ENCODE assay signal across 14 mouse cellular contexts in the genomic region with DNA sequence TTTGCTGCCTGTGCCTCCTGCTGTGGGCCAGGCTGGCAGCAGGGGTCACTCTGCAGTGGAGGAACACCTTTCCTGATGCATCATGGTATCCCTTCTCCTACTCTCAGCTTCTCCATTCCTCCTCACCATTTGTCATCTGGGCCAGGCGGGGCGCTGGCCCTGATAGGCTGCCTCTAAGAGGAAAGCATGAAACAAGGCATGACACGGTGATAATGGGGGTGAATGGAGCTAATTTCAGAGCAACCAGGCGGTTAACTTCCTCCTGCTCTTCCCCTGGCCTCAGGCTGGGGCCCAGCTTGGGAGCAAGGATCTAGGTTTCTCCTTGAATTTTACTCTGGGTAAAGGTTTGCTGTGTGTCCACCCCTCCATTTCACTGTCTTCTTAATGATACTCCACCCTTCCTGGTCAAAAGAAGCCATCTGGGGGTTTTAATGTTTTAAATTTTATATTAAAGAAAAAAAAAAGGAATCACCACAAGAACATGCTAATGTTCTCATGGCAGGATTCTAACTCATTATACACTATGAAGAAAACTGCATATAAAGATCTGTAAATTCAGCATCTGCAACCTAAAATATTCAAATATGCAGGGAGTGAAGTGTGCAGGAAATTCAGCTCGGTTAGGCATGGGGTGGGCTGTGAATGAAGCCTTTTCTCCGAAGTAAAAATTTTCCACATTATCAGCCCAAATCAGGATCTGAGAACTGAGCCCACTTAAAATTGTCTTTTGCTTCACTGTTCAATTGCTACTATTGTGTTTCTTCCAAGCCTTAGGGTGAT.
DNase-seq lines count a peak whose midpoint lies in the region; ATAC-seq lines count a peak whose summit lies in the region.
"Had no signal": no experiment of that assay in that cellular context is flagged by ENCODE, and none has a peak within 500 bp of the region (broad histone marks: within the 10 kb centered on the region; RNA-seq: fewer than 3 reads in every experiment).

No protein-coding gene starts in this region.

- no peak overlapping the region for H3K27ac ChIP-seq in hindbrain, embryonic 14.5 days
- H3K27ac ChIP-seq in neural tube, embryonic 12.5 days, result no peak overlapping the region
- no peak overlapping the region for H3K27ac ChIP-seq in kidney, embryonic 15.5 days
- H3K27ac ChIP-seq: limb, embryonic 13.5 days had no signal

- H3K27me3 ChIP-seq in hindbrain, embryonic 14.5 days (ENCODE audit: control insufficient read depth, insufficient read depth, low read length), result no peaks in the 10 kb centered on the region
- H3K27me3 ChIP-seq in neural tube, embryonic 12.5 days (replicated peaks), result no peaks in the 10 kb centered on the region
- no peaks in the 10 kb centered on the region for H3K27me3 ChIP-seq in kidney, embryonic 15.5 days
- H3K27me3 ChIP-seq: limb, embryonic 13.5 days had no signal

- H3K4me2 ChIP-seq in hindbrain, embryonic 14.5 days (replicated peaks), result no peak overlapping the region
- H3K4me2 ChIP-seq in neural tube, embryonic 12.5 days (replicated peaks), result no peak overlapping the region
- no peak overlapping the region for H3K4me2 ChIP-seq in kidney, embryonic 15.5 days
- H3K4me2 ChIP-seq: limb, embryonic 13.5 days had no signal

- peak; percentile 50; the same call in 1 of the 2 replicates for ATAC-seq in frontal cortex, adult (ENCODE audit: low TSS enrichment)
- ATAC-seq in hindbrain, embryonic 14.5 days (ENCODE audit: low FRiP score), result peak; percentile 62; the same call in 1 of the 2 replicates
- peak; percentile 76 for ATAC-seq in neural tube, embryonic 12.5 days (ENCODE audit: low FRiP score, low read depth)
- no peak for ATAC-seq in kidney, embryonic 15.5 days (replicated peaks; ENCODE audit: low FRiP score)
- ATAC-seq: activated CD4-positive, CD25-positive, alpha-beta regulatory T cell, adult 4 months had no signal

- DNase-seq in frontal cortex, postnatal 10 days (ENCODE audit: low spot score in 2 of 2), result no peak
- DNase-seq in embryo, embryonic 11 days, result peak; percentile 54
- DNase-seq in hindbrain, embryonic 14.5 days (ENCODE audit: low spot score), result no peak
- DNase-seq in adipocyte (ENCODE audit: low spot score), result no peak
- DNase-seq in urinary bladder, postnatal 36 days (ENCODE audit: low spot score in 2 of 2), result no peak
- DNase-seq: kidney, postnatal 10 days; layer of hippocampus, postnatal 36 days; lung, postnatal 36 days had no signal

- H3K4me1 ChIP-seq in hindbrain, embryonic 14.5 days (replicated peaks; ENCODE audit: control insufficient read depth, insufficient read depth, low read length), result 0 out of 2 replicates have a peak, but pooled peaks cover 3% of the 10 kb centered on the region
- H3K4me1 ChIP-seq in neural tube, embryonic 12.5 days, result peaks cover 11% of the 10 kb centered on the region; the same call in 1 of the 2 replicates
- H3K4me1 ChIP-seq in kidney, embryonic 15.5 days, result no peaks in the 10 kb centered on the region
- H3K4me1 ChIP-seq: limb, embryonic 13.5 days had no signal

- WGBS in hindbrain, embryonic 14.5 days, result 28% methylated on average over 6 of the region's 6 CpGs
- WGBS in neural tube, embryonic 12.5 days, result 27% methylated on average over 6 of the region's 6 CpGs
- WGBS in kidney, embryonic 15.5 days, result 39% methylated on average over 6 of the region's 6 CpGs

- H3K4me3 ChIP-seq in hindbrain, embryonic 14.5 days (replicated peaks; ENCODE audit: low read length), result no peak overlapping the region
- H3K4me3 ChIP-seq in neural tube, embryonic 12.5 days, result no peak overlapping the region
- H3K4me3 ChIP-seq in kidney, embryonic 15.5 days (replicated peaks), result no peak overlapping the region
- H3K4me3 ChIP-seq: limb, embryonic 13.5 days; myocyte had no signal

- H3K36me3 ChIP-seq in hindbrain, embryonic 14.5 days (replicated peaks; ENCODE audit: control insufficient read depth, insufficient read depth), result no peaks in the 10 kb centered on the region
- H3K36me3 ChIP-seq in neural tube, embryonic 12.5 days, result no peaks in the 10 kb centered on the region
- no peaks in the 10 kb centered on the region for H3K36me3 ChIP-seq in kidney, embryonic 15.5 days
- H3K36me3 ChIP-seq: limb, embryonic 13.5 days had no signal

- no peak overlapping the region for H3K9ac ChIP-seq in hindbrain, embryonic 14.5 days
- H3K9ac ChIP-seq in neural tube, embryonic 12.5 days, result no peak overlapping the region
- H3K9ac ChIP-seq in kidney, embryonic 15.5 days, result no peak overlapping the region
- H3K9ac ChIP-seq: limb, embryonic 13.5 days had no signal

- no peaks in the 10 kb centered on the region for H3K9me3 ChIP-seq in hindbrain, embryonic 14.5 days (ENCODE audit: control insufficient read depth, low read length)
- H3K9me3 ChIP-seq in neural tube, embryonic 12.5 days, result no peaks in the 10 kb centered on the region
- H3K9me3 ChIP-seq in kidney, embryonic 15.5 days (replicated peaks), result no peaks in the 10 kb centered on the region
- H3K9me3 ChIP-seq: limb, embryonic 13.5 days had no signal
